Mouse (Mus musculus) T-helper 17 cell (primary cell): ENCODE measurements at regions not wholly inside any gene's neighbourhood (a gene's known extent, or its start where the extent isn't known, plus 50 kb on each side); places are given as distances from the start of the nearest gene placed in this dataset.
"Not testable (repeated sequence)": the region's sequence is repeated elsewhere in the genome, so short reads cannot be mapped to it uniquely, and the experiment has no call there.

Experiments
- in situ Hi-C, 2 experiments: fragments of 300-600 bp; cut with MboI, MseI; formaldehyde crosslinking; loops; 1 replicate in 1 of 2; 2 replicates in 1 of 2; pipeline ENCODE4 v1.15.1; 2025; ENCODE audit warnings: high pct_unique_total_duplicates in 2 of 2

DNA sequence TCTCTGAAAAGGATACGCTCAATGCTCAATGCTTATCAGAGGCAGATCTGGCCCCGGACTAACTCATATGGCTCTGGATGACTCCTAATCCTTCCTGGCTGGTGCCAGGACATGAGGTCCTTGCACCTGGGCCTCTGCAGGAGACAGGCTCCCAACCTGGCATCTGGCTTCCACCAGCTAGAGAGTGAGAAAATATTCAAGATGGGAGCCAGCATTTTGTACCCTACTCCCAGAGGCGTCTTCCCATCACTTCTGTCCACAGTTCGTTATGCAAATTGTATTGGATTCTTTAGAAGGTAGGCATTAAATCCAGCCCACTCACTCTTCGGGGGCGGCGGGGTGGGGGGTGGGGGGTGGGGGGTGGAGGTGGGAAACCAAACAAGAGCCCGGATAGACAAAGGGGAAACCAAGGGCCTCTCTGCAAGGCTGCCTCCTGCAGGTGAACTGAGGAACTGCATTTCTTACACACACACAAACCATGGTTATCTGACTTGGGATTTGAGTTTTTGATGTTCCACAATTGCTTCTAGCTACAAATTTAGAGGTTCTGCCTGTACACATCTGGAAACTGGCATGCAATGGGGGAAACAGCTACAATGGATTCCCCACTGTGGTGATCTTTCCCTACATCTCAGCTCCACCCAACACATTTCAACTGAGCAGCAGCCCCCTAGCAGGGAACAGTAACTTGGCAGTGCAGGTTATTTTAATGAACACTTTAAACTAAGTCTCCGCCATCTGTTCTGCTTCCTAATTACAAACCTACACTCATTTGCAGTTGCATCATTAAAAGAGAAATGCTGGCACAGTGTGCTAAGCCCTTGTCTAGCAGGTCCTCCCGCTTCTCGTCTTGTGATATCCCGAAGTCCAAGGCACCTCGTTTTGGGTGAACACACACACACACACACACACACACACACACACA is 390.2 kb downstream of the Med10 start:
- in situ Hi-C loops, result no loop called here

DNA sequence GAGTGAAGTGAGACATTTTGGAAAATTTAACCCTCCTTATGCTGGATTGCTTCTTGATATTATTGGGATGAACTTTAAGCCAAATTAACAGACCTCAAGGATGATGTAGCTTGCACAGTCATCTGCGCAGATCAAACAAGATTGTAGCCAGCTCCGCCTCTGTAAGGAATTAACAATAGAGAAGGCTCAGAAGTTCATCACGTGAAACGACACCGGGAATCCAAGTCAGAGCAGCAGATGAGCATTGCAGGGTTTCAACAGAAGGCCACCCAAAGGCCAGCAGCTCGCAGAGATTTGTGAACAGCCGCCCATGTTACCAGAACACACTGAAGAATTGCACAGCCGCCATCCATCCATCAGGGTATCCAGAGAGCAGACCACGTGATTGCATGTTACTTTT is 391.1 kb downstream of the Med10 start:
- in situ Hi-C loops, result no loop called here

DNA sequence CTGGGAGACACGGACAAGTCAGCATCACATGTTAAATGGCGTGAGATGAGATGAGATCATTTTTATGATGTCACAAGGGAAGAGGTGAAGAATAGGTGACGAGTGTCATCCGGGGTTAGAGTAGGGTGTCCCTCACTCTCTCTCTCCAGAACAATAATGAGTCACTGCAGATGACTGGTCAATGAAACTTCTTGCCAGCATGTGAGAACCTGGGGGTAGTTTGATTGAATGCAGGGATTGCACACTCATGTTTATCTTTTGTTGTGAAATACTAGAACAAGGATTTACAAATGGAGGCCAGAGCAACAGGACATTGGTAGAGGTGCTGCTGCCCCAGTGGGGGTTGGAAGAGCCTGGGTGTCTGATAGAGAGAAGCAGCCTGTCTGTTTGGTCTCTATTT is 393.7 kb downstream of the Med10 start:
- in situ Hi-C loops, result no loop called here

DNA sequence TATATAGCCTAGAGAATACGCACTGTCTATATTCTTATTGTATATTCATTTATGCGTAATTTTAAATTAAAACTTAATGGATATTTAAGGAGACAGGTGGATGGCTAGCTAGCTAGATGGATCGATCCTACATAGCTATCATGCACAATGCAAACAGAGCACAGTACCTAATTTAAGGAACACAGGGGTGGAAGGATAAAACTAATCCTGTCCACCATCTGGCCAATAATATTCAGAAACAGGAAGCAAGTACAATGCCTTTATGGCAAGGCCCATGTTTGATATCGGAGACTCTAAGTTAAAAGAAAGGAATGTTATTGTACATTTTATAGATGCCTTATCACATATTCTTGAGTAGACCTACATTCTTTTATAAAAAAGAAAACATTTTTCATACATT is 396.4 kb downstream of the Med10 start:
- in situ Hi-C loops, result no loop called here

DNA sequence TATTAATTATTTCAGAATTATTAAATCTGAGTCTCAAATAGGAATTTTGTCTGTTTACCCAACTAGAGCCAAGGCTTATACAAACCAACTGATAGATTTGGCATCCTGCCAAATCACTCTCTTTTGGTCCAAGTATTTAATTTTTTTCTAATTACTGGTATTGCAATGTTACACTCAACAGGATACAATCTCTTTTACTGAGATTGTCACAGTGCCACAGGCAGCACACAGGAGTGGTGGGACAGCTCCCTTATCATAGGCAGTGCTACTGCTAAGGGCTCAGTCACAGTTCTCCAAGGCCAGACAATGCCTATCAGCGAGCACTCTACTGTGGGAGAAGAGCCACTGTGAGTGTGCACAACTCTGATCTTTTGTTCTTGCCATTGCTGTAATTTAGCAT is 396.9 kb downstream of the Med10 start:
- in situ Hi-C loops, result no loop called here

DNA sequence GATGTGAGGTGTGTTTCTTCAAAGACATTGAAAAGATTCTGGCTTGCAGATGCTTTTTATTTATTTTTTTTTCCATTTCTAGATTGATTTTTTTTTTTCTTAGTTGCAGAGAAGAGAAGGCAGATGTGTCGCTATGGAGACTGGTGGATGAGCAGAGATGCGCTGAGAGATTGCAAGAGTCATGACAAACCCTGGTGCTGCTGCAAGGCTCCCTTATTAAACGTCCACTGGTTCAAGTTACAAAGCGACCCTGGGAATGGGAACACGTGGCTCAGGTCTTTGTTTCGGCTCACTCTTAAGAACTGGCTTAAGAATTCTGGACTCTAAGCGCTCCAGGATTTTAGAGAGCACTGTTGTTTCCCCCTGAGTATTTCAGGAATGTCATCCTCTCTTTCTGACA is 403.1 kb downstream of the Med10 start:
- in situ Hi-C loops, result no loop called here

DNA sequence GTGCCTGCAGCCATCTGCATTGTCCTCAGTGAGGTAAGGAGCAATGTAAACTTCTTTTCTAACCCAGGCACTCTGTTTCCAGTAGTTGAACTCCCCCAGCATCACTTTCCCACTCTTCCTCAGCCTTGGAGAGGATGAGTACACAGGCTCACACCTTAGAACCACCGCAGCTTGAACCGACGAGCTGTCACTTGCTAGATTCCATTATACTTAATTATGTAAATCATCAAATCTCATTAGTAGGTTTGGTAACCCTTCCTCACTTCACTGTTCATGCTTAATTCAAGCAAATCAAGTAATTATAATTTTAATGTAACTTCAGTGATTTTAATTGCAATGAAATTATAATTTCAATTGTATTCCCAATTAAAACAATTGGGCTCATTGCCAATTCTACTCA is 408.0 kb downstream of the Med10 start:
- in situ Hi-C loops, result no loop called here

DNA sequence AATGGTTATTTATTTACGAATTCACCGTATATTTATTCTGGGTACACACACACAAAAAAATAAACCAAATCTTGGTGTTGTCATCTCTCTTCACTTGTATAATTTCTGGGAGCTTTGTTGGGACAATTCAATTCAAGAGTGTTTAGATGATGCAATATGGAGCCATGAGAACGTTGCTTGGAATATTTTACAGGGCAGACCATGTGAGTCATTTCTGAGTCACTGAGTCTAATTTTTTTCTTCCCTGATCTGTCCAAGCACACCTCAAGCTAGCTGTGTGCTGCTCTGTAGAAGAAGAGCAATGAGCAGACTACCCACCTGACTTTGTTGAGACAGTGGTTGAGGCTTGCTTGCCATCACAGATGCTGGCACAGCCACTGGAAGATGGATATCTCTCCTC is 410.8 kb downstream of the Med10 start:
- in situ Hi-C loops, result no loop called here

DNA sequence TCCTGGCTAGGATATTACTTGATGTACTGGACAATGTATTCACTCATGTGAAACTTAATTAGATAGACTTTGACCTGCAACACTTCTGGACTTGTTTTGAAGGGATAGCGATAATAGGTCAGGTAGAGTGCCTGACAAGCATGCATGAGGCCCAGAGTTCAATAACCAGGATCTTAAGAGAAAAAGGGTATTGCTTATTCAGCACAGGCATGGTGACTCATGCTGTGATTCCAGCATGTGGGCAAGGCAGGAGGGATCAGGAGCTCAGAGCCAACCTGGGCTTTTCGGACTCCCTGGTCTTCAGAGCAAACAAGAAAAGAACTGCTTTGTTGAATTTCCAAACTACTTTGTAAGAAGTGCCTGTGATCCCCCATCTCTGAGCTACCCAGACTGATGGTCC is 411.4 kb downstream of the Med10 start:
- in situ Hi-C loops, result no loop called here

DNA sequence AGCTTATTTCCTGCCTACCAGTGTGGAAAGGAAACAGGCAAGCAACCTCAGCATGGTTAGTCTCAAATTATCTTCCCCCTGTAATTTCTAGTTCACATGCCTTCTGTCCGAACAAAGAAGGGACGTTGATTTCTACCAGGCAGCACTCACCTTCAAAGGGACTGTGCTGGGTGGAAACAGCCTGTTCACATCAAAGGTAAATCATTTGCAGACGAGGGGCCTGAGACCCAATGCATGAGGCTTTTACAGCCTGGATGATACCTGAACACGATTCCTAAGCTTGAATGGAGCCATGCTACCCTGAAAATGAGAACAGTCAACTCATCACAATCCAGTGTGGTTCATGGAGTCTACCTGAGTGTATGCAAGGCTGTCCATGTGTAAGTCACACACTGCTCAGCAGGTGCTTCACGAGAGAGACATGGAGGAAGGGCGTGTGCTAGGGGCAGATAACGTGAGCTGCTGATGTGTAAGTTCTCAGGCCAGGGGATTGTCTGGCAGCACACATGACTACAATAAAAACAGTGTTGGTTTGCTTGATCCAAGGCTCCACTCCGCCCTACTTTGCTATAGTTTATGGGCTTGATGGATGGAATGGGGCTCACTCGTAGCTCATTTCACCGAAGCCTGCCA is 411.9 kb downstream of the Med10 start:
- in situ Hi-C loops, result no loop called here

DNA sequence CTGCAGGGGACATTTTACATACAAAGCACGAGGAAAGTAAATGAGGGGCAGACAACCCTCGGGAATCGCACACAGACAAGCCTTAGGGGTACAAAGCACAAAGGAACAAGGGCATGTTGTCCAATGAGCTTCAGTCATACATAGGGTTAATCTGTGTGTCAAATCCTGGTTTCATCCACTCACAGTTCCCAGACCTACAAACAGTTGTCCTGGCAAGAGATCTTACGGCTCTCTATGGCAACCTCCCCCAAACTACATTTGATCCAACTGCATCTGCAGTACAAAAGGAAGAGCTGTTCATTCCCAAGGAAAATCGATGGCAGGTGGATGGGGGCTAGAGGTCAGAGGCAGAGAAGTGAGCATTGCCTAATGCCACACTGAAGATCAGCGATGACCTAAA is 413.9 kb downstream of the Med10 start:
- in situ Hi-C loops, result no loop called here

DNA sequence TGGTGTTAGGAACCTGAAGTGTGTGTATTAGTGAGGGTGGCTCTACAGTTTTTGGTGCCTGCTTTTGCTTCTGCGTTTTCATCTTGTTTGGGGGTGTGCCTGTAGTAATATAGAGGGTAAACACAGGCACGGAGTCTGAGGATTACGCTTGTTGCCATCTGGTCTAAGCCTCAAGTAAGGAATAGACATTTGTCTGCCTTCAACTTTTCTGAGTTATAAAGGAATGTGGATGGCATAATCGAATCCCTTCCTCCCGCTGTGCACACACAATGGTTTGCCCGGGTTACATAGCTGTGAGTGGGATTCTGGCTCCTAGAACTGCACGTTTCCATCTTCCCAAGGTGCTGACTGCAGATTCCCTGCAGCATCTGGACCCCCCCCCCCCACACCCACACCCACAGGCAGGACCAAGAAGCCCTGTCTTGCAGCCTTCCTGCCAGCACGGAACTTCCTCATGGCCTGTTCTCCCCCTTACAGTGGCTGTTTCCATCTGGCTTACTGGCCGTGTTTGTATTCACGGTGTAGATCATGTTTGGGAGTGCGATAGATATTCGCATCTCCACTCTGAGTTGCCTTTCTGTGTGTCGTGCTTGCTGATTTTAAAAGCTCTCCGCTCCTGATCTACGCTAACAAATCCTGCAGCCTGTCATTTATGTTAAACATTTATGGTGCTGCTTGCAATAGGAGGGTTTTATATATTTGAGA is 415.4 kb downstream of the Med10 start:
- in situ Hi-C loops, result no loop called here

DNA sequence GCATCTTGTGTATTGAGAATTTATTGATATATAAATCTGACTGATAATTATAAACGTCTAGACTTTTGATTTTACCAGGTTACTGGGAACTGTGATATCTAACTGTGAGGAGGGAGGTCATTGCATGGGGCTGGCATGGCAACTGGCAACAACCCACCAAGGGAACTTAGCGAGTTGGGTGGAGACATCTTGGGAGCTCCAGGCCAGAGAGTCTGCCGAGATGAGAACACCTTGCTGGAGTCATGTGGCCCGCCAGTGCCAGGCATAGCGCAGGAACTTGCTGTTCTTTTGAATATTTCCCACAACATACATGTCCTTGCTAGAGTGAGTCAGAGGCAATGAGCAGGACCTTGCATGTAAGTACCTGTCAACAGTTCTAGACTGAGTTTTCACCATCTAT is 413.9 kb downstream of the Ice1 start:
- in situ Hi-C loops, result no loop called here

DNA sequence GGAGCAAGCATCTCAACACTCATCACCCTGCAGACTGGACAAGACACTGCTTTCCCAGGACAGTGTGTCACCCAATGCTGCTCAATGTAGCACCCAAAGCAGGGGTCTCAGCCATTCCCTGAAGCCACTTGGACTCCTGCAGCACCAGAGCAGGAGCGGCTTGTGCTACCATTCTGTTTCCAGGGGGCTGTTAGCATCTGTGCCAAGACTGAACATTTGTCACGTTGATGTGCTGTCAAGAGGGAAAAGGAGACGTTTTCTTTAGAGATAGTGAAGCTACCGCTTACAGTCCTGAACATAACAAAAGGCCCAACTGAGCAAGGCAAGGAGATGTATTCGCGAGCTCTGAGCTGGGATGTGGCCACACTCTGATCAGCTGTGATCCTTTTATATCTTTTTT is 410.3 kb downstream of the Ice1 start:
- in situ Hi-C loops, result no loop called here

DNA sequence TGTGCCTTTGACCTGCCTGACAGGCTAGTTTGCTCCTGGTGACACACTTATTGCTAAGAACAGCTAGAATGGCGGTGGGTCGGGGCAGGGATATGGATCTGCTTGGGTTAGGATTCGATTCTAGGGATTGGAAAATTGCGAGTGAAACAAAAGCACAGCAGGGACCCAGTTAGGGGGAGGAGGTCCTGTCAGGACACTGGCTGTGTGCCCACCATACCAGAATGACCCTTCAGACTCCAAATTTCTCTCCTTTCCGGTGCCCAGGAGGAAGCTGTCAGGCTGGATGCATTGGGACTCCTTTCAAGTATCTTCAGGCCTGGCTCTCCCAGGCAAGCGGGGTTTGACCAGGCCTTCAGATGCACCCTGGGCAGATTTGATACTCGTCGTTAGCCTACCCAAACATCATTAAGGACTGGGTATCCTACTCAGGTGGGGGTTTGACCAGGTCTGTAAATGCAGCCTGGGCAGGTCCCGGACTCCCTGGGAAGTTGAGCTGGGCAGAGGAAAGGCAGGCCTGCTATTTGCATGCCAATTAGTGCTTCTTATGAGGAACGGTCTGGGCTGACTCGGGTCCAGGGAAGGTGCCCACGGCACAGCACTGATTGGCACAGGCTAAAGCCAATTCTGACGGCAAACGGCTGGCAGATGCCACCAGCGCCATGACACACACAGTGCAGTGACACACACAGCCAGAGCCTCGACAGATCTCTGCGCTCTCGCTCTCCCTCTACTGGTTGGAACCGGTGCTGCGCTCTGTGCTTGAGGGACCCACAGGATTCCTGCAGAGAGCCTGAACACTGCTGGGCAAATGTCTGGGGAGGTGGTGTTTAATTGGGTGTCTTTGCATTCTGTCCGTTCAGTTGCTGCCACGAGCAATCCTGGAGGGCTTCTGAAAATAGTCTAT is 403.3 kb downstream of the Ice1 start:
- in situ Hi-C loops, result loop anchor here in 1 of 2 experiments (5.0 kb wide), 1 partner anchor 672 kb away; no protein-coding TSS in a partner anchor

DNA sequence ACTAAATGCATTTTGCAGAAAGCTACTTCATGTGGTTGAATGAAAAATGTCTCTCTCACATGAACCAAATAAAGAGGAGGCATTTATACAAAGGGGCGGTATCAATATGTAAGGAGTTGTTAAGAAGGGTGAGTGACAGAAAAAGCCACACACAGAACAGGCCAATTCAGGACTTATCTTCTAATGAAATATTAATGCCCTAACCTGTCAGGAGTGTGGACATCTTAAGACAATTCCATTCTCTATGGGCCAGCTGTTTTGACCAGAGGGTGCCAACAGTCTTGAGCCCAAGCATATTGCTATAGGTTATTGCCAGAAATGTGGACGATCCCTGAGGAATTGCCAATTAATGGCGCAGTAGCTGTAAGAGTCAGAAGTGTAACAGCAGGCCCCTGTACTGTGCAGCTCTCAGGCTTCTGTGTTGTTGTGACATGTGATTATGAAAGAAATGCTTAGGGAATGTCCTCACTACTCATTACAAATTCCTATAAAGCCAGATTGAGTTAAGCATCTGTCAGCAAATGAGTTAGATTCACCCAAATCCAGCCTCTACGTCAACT is 393.8 kb downstream of the Ice1 start:
- in situ Hi-C loops, result no loop called here

DNA sequence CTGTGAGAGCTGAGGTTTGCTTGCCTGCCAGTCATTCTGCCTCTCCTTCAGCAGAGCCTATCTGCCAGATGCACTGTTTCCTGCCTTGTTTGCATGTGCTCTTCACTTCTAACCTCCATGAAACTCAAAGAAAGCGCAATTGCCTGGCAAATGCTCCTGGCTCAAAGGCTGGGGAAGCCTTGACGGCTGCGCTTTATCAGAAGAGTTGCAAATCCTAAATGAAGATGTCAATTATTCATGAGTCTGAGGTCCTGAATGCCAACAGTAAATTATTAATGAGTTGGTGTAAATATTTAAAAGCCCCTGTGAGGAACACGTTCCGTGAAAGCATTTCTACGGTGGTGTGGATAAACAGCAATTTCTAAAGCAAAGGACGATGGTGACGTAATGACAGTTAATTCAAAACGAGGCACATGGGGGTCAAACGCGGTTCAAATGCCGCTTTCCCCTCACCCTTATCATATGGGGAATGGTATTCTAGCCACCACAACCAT is 377.4 kb downstream of the Ice1 start:
- in situ Hi-C loops, result no loop called here

DNA sequence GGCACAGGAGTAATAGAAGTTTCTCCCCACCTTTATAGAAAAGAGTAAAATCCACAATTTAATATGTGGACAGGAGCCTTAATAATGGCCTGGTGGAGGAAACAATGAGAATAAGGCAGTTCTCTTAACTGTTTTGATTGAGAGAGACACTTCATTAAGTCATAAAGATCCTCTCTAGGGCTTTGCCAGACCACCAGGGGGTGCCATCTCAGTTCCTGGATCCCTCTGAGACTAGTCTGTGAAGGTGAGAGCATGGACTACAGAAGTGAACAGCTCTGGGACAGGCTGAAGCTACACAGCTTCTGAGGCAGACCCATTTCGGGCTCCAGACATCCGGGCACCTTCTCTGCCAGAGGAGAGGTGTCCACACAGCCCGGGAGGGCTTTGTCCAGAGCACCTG is 373.8 kb downstream of the Ice1 start:
- in situ Hi-C loops, result no loop called here

DNA sequence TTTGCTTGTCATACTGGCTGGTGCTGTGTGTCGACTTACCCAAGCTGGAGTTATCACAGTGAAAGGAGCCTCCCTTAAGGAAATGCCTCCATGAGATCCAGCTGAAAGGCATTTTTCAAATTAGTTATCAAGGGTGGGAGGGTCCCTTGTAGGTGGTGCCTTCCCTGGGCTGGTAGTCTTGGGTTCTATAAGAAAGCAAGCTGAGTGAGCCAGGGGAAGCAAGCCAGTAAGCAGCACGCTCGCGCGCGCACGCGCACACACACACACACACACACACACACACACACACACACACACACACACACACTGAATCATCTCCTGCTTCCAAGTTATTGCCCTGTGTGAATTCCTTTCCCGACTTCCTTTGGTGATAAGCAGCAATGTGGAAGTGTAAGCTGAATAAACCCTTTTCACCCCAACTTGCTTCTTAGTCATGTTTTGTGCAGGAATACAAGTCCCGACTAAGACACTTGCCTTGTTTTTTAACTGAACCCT is 360.5 kb downstream of the Ice1 start:
- in situ Hi-C loops, result not testable (repeated sequence)

DNA sequence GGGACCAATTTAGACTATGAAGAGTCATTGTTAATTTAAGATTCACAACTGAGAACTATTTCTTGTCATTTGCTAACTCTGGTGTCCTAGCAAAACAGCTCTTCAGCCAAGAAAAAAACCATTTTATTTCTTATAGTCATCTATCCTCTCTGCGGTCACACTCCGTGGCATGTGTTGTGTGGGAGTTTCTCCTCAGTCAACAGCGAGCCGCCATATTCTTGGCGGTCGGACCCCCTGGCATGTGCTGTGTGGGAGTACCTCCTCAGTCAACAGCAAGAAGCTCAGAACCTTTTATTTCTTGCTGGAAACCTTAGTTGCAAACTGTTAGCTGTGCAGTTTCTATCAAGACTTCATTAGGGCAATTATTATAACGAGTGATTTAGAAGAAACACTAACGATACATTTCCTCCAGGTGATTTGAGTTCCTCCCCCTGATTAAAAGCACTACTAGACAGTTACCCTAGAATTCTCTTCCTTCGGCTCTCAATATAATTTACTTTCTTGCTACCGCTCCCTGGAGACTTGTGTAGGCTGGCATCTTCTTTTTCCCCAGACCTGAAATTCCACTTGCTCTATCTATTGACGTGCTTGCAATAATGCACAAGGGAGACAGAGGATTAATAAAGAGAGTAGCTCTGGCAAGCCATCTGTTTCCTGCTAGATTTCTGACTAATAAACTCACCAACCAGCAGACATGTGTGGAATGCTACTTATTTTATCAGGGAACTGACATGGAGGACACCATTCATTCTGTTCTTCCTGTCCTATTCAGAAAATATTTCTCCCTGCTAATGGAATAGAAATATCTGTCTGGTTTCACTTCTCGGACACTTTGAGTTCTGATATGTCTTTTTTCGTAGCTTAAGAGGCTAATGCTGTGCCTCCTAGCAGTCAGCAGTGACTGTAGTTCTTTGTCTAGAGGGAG is 359.5 kb downstream of the Ice1 start:
- in situ Hi-C loops, result no loop called here
